Mouse (Mus musculus): ENCODE data around the gene Ctbp2.

Gene Ctbp2

GRCm38 (mm10) chr7:133008663-133009062, 115.5 kb downstream of the Ctbp2 start:
- in situ Hi-C loops (cut with MboI, MseI), result no loop called here

GRCm38 (mm10) chr7:133007343-133007742, 116.8 kb downstream of the Ctbp2 start:
- in situ Hi-C loops (cut with MboI, MseI), result no loop called here

- in situ Hi-C loops (cut with MboI, MseI), result no loop called here
These were observed 118.4 kb downstream of the Ctbp2 start for GRCm38 (mm10) chr7:133005772-133006171.

GRCm38 (mm10) chr7:133003421-133003820, 120.7 kb downstream of the Ctbp2 start:
- in situ Hi-C loops (cut with MboI, MseI), result no loop called here

GRCm38 (mm10) chr7:133002271-133002670, 121.9 kb downstream of the Ctbp2 start:
- in situ Hi-C loops (cut with MboI, MseI), result no loop called here

- in situ Hi-C loops (cut with MboI, MseI), result no loop called here
These were observed 122.8 kb downstream of the Ctbp2 start for GRCm38 (mm10) chr7:133001388-133001787.

- in situ Hi-C loops (cut with MboI, MseI), result loop anchor here (10.0 kb wide), 1 partner anchor 344 kb away; no protein-coding TSS in a partner anchor
These were observed 125.1 kb downstream of the Ctbp2 start for GRCm38 (mm10) chr7:132999061-132999460.

- in situ Hi-C loops (cut with MboI, MseI), result loop anchor here (10.0 kb wide), 1 partner anchor 344 kb away; no protein-coding TSS in a partner anchor
These were observed 125.5 kb downstream of the Ctbp2 start for GRCm38 (mm10) chr7:132998639-132999038.

- in situ Hi-C loops (cut with MboI, MseI), result loop anchor here (10.0 kb wide), 1 partner anchor 342 kb away; no protein-coding TSS in a partner anchor
These were observed 127.8 kb downstream of the Ctbp2 start for GRCm38 (mm10) chr7:132996391-132996790.

GRCm38 (mm10) chr7:132994628-132995191, 129.4 kb downstream of the Ctbp2 start:
- in situ Hi-C loops (cut with MboI, MseI), result loop anchor here (10.0 kb wide), 1 partner anchor 340 kb away; no protein-coding TSS in a partner anchor

GRCm38 (mm10) chr7:132994120-132994519, 130.0 kb downstream of the Ctbp2 start:
- in situ Hi-C loops (cut with MboI, MseI), result loop anchor here (10.0 kb wide), 1 partner anchor 339 kb away; no protein-coding TSS in a partner anchor

- in situ Hi-C loops (cut with MboI, MseI), result loop anchor here (10.0 kb wide), 1 partner anchor 338 kb away; no protein-coding TSS in a partner anchor
These were observed 131.1 kb downstream of the Ctbp2 start for GRCm38 (mm10) chr7:132992967-132993615.

GRCm38 (mm10) chr7:132991240-132991900, 132.8 kb downstream of the Ctbp2 start:
- in situ Hi-C loops (cut with MboI, MseI), result loop anchor here (10.0 kb wide), 1 partner anchor 337 kb away; no protein-coding TSS in a partner anchor

- in situ Hi-C loops (cut with MboI, MseI), result loop anchor here (10.0 kb wide), 1 partner anchor 335 kb away; no protein-coding TSS in a partner anchor
These were observed 134.3 kb downstream of the Ctbp2 start for GRCm38 (mm10) chr7:132989839-132990238.

GRCm38 (mm10) chr7:132982639-132983038, 141.5 kb downstream of the Ctbp2 start:
- in situ Hi-C loops (cut with MboI, MseI), result no loop called here

- in situ Hi-C loops (cut with MboI, MseI), result no loop called here
These were observed 146.2 kb downstream of the Ctbp2 start for GRCm38 (mm10) chr7:132977981-132978380.

- in situ Hi-C loops (cut with MboI, MseI), result no loop called here
These were observed 148.1 kb downstream of the Ctbp2 start for GRCm38 (mm10) chr7:132976079-132976478.

GRCm38 (mm10) chr7:132972079-132972478, 152.1 kb downstream of the Ctbp2 start:
- in situ Hi-C loops (cut with MboI, MseI), result no loop called here

GRCm38 (mm10) chr7:132965707-132966106, 158.4 kb downstream of the Ctbp2 start:
- in situ Hi-C loops (cut with MboI, MseI), result no loop called here

GRCm38 (mm10) chr7:132964395-132964794, 159.8 kb downstream of the Ctbp2 start:
- in situ Hi-C loops (cut with MboI, MseI), result no loop called here

- in situ Hi-C loops (cut with MboI, MseI), result no loop called here
These were observed 173.5 kb downstream of the Ctbp2 start for GRCm38 (mm10) chr7:132950613-132951012.

GRCm38 (mm10) chr7:132949968-132950367, 174.2 kb downstream of the Ctbp2 start:
- in situ Hi-C loops (cut with MboI, MseI), result loop anchor here (25.0 kb wide), 1 partner anchor 1388 kb away; the partner anchor contains the start of gene Bub3

All from T-helper 1 cell (primary cell).